Mouse (Mus musculus): ENCODE results near the gene Sars2.

DNA sequence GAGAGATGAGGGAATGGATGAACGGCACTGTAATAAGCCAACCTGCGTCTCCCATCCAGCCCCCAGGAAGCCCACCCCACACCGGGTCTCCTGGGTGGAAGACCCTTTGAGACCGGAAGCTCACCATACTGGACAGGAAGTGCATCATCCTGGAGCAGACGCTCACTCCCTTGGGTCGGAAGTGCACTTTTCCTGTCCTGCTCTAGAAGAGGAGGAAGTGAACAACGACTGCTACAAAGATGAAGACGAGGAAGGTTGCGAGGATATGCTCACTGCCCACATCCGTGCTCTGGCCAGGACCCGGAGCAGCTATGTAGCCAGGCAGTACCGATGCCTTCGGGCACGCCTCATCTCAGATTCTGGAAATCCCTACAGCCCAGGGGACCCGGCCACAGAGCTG lies 54.0 kb downstream of the Sars2 start:
- TF ChIP-seq POLR2A (IDR thresholded peaks at IDR 0.05; ENCODE audit: insufficient read depth, low read depth, low read length) (no peak), CTCF (IDR thresholded peaks at IDR 0.05; ENCODE audit: insufficient read depth, low read depth, low read length) (no peak)

Measured in olfactory bulb, adult 2 months (tissue).